Mouse (Mus musculus): ENCODE results near the gene F3. TPM values are rescaled to one million over a fixed set of nuclear protein-coding genes. Genes with fewer than 3 reads are reported as not detected.
A peak's percentile ranks its signal among the peaks of the same experiment; 100 is the strongest.
"Not testable (repeated sequence)": the region's sequence is repeated elsewhere in the genome, so short reads cannot be mapped to it uniquely, and the experiment has no call there.

F3 gene
- total RNA-seq, 2 experiments from 2014 or later = 20.8 to 27.2 TPM

GRCm38 (mm10) chr3:121736025-121736744, 12.8 kb downstream of the F3 start:
- peak; percentile 63 for DNase-seq (ENCODE audit: low spot score)
- intact Hi-C loops (cut with DNase I) = loop anchor here (2.0 to 5.0 kb wide), 3 partner anchors 99 to 201 kb away; no protein-coding TSS in a partner anchor

- intact Hi-C loops (cut with DNase I) = loop anchor here (2.0 to 5.0 kb wide), 3 partner anchors 101 to 203 kb away; no protein-coding TSS in a partner anchor
Observed at GRCm38 (mm10) chr3:121737453-121737852, 14.1 kb downstream of the F3 start.

GRCm38 (mm10) chr3:121737901-121738300, 14.6 kb downstream of the F3 start:
- DNase-seq (ENCODE audit: low spot score) = no peak
- intact Hi-C loops (cut with DNase I) = loop anchor here (2.0 to 5.0 kb wide), 3 partner anchors 101 to 203 kb away; no protein-coding TSS in a partner anchor

More at GRCm38 (mm10) chr3:121737453-121737852, 14.1 kb downstream of the F3 start:
- DNase-seq (ENCODE audit: low spot score) = no peak

- no peak for DNase-seq (ENCODE audit: low spot score)
- intact Hi-C loops (cut with DNase I) = loop anchor here (5.0 kb wide), 1 partner anchor 187 kb away; no protein-coding TSS in a partner anchor
Observed at GRCm38 (mm10) chr3:121738742-121739342, 15.5 kb downstream of the F3 start.

- DNase-seq (ENCODE audit: low spot score) = no peak
- intact Hi-C loops (cut with DNase I) = loop anchor here (5.0 kb wide), 1 partner anchor 187 kb away; no protein-coding TSS in a partner anchor
Observed at GRCm38 (mm10) chr3:121739489-121740213, 16.3 kb downstream of the F3 start.

- intact Hi-C loops (cut with DNase I); DNase-seq (ENCODE audit: low spot score): not testable (repeated sequence)
Observed at GRCm38 (mm10) chr3:121741186-121741848, 18.0 kb downstream of the F3 start.

GRCm38 (mm10) chr3:121754319-121755090, 31.2 kb downstream of the F3 start:
- intact Hi-C loops (cut with DNase I); DNase-seq (ENCODE audit: low spot score): not testable (repeated sequence)

- intact Hi-C loops (cut with DNase I) = no loop called here
- DNase-seq (ENCODE audit: low spot score) = no peak
Observed at GRCm38 (mm10) chr3:121755152-121755551, 31.8 kb downstream of the F3 start.

- intact Hi-C loops (cut with DNase I) = no loop called here
- no peak for DNase-seq (ENCODE audit: low spot score)
Observed at GRCm38 (mm10) chr3:121758373-121758772, 35.0 kb downstream of the F3 start.

- intact Hi-C loops (cut with DNase I) = loop anchor here (2.0 to 10.0 kb wide), 3 partner anchors 125 to 457 kb away; no protein-coding TSS in a partner anchor
- DNase-seq (ENCODE audit: low spot score) = no peak
Observed at GRCm38 (mm10) chr3:121762056-121762852, 38.9 kb downstream of the F3 start.

GRCm38 (mm10) chr3:121766048-121766447, 42.7 kb downstream of the F3 start:
- DNase-seq (ENCODE audit: low spot score) = no peak
- intact Hi-C loops (cut with DNase I) = loop anchor here (10.0 kb wide), 1 partner anchor 461 kb away; no protein-coding TSS in a partner anchor

- no peak for DNase-seq (ENCODE audit: low spot score)
- intact Hi-C loops (cut with DNase I) = loop anchor here (10.0 kb wide), 1 partner anchor 462 kb away; no protein-coding TSS in a partner anchor
Observed at GRCm38 (mm10) chr3:121766818-121767217, 43.5 kb downstream of the F3 start.

- intact Hi-C loops (cut with DNase I) = loop anchor here (10.0 kb wide), 1 partner anchor 464 kb away; no protein-coding TSS in a partner anchor
- DNase-seq (ENCODE audit: low spot score) = no peak
Observed at GRCm38 (mm10) chr3:121768770-121769169, 45.4 kb downstream of the F3 start.

- intact Hi-C loops (cut with DNase I); DNase-seq (ENCODE audit: low spot score): not testable (repeated sequence)
Observed at GRCm38 (mm10) chr3:121773336-121773735, 50.0 kb downstream of the F3 start.

- DNase-seq (ENCODE audit: low spot score) = no peak
- intact Hi-C loops (cut with DNase I) = no loop called here
Observed at GRCm38 (mm10) chr3:121777943-121778342, 54.6 kb downstream of the F3 start.

- DNase-seq (ENCODE audit: low spot score) = no peak
- intact Hi-C loops (cut with DNase I) = no loop called here
Observed at GRCm38 (mm10) chr3:121783020-121783419, 59.7 kb downstream of the F3 start.
